Mouse (Mus musculus) embryonic facial prominence, embryonic 14.5 days (tissue): Measurements from ENCODE around the gene Mpp2. TPM values are rescaled to one million over a fixed set of nuclear protein-coding genes. Genes with fewer than 3 reads are reported as not detected.

Experiments
- ATAC-seq: fragments of 200-750 bp; cut with Nextera tagmentation; 2 replicates; pipeline ENCODE4 v1.8.0; 2017; ENCODE audit warnings: low read depth, moderate number of reproducible peaks, moderate TSS enrichment
- DNase-seq: peaks from one replicate; pipeline ENCODE4 v3.0.0-alpha.2; 2015; ENCODE audit warnings: low spot score
- H3K27ac ChIP-seq: fragments of 300-500 bp; sonication (generic); replicated peaks from 2 replicates; pipeline ENCODE4 v1.5.1; 2014; ENCODE audit warnings: low read depth, mild to moderate bottlenecking, low read length, moderate library complexity
- H3K27me3 ChIP-seq: fragments of 300-500 bp; sonication (generic); replicated peaks from 2 replicates; pipeline ENCODE4 v1.6.1; 2014; ENCODE audit warnings: low read length; ENCODE audit not compliant: control insufficient read depth, insufficient read depth
- H3K36me3 ChIP-seq: fragments of 300-500 bp; sonication (generic); 2 replicates; pipeline ENCODE4 v1.6.1; 2014; ENCODE audit warnings: low read length, mixed read lengths; ENCODE audit not compliant: control insufficient read depth, insufficient read depth
- H3K4me1 ChIP-seq: fragments of 300-500 bp; sonication (generic); 2 replicates; pipeline ENCODE4 v1.6.1; 2014; ENCODE audit warnings: antibody characterized with exemption, low read length; ENCODE audit not compliant: control insufficient read depth, insufficient read depth
- H3K4me2 ChIP-seq: fragments of 300-500 bp; sonication (generic); 2 replicates; pipeline ENCODE4 v1.6.1; 2014; ENCODE audit warnings: low read depth, mild to moderate bottlenecking, low read length, moderate library complexity, mixed read lengths
- H3K4me3 ChIP-seq: fragments of 300-500 bp; sonication (generic); 2 replicates; pipeline ENCODE4 v1.5.1; 2014; ENCODE audit warnings: low read depth, mild to moderate bottlenecking, low read length
- H3K9ac ChIP-seq: fragments of 300-500 bp; sonication (generic); 2 replicates; pipeline ENCODE4 v1.6.1; 2014; ENCODE audit warnings: low read depth, mild to moderate bottlenecking, low read length, moderate library complexity, mixed read lengths
- H3K9me3 ChIP-seq: fragments of 300-500 bp; sonication (generic); 2 replicates; pipeline ENCODE4 v1.6.1; 2016; ENCODE audit warnings: low read length; ENCODE audit not compliant: control insufficient read depth
- WGBS: fragments of 180-500 bp; shearing (Covaris S2); extraction: QIAGEN DNeasy Blood & Tissue Kit; methylation state at CpG from one replicate; pipeline ENCODE4 v1.1.7; 2014; 5-methylcytosine and 5-hydroxymethylcytosine counted together
- polyA plus RNA-seq: library from polyadenylated mRNA; unstranded; fragments of >200 nt; fragmentation: Nextera tagmentation; extraction: Ambion mirVana; gene quantifications from 2 replicates; pipeline ENCODE4 v1.2.1, GENCODE M21; 2014

The Mpp2 gene
- 7.6 and 8.4 TPM in 2 replicates for polyA plus RNA-seq

GRCm38 (mm10) chr11:102087931-102088898 is at the start of gene Mpp2:
Gene Mpp2, minus strand, starts transcription at chr11:102088515.
- Histone ChIP-seq H3K4me1 (0 out of 2 replicates have a peak, but pooled peaks cover 9% of the 10 kb centered on the region), H3K4me3 (peak within 1 kb of the TSS; percentile 62), H3K36me3 (peaks cover 3% of the 10 kb centered on the region; the same call in 1 of the 2 replicates), H3K9me3 (no peaks in the 10 kb centered on the region), H3K27ac (peak within 1 kb of the TSS; percentile 91), H3K9ac (peak within 1 kb of the TSS; percentile 72), H3K4me2 (peak within 1 kb of the TSS; percentile 72), H3K27me3 (no peaks in the 10 kb centered on the region)
- under 1% methylated on average over 39 of the region's 49 CpGs for WGBS
- ATAC-seq (peak; percentile 63), DNase-seq (peak; percentile 93)

- DNase-seq = no peak
- peaks cover 4% of the 10 kb centered on the region; the same call in 1 of the 2 replicates for H3K4me1 ChIP-seq
- H3K4me3 ChIP-seq = peak overlapping the region; percentile 29
- no peak overlapping the region for H3K27ac ChIP-seq
- H3K9ac ChIP-seq = peak overlapping the region; percentile 51
- WGBS = 43% methylated on average over 13 of the region's 13 CpGs
- H3K9me3 ChIP-seq = no peaks in the 10 kb centered on the region
- H3K36me3 ChIP-seq = no peaks in the 10 kb centered on the region
- no peaks in the 10 kb centered on the region for H3K27me3 ChIP-seq
- ATAC-seq = peak; percentile 24; the same call in 1 of the 2 replicates
- H3K4me2 ChIP-seq = peak overlapping the region; percentile 61
Observed at GRCm38 (mm10) chr11:102137625-102138446, 49.5 kb upstream of the Mpp2 start.

- H3K4me3 ChIP-seq = no peak overlapping the region
- H3K4me2 ChIP-seq = no peak overlapping the region
- no peaks in the 10 kb centered on the region for H3K9me3 ChIP-seq
- no peak overlapping the region; the same call in 1 of the 2 replicates for H3K9ac ChIP-seq
- no peaks in the 10 kb centered on the region for H3K36me3 ChIP-seq
- peaks cover 4% of the 10 kb centered on the region; the same call in 1 of the 2 replicates for H3K4me1 ChIP-seq
- no peak for ATAC-seq
- WGBS = 22% methylated on average over 4 of the region's 4 CpGs
- DNase-seq = peak; percentile 56
- H3K27ac ChIP-seq = no peak overlapping the region
- H3K27me3 ChIP-seq = no peaks in the 10 kb centered on the region
Observed at GRCm38 (mm10) chr11:102134516-102134915, 46.2 kb upstream of the Mpp2 start.

GRCm38 (mm10) chr11:102117386-102117785 is 29.1 kb upstream of the Mpp2 start:
- Histone ChIP-seq H3K27me3 (no peaks in the 10 kb centered on the region), H3K9ac (no peak overlapping the region), H3K4me1 (no peaks in the 10 kb centered on the region), H3K9me3 (no peaks in the 10 kb centered on the region), H3K36me3 (no peaks in the 10 kb centered on the region), H3K4me3 (no peak overlapping the region), H3K4me2 (no peak overlapping the region), H3K27ac (no peak overlapping the region)
- DNase-seq (no peak), ATAC-seq (no peak)
- WGBS = 82% methylated on average over 6 of the region's 6 CpGs

GRCm38 (mm10) chr11:102116241-102116640 is 27.9 kb upstream of the Mpp2 start:
- Histone ChIP-seq H3K9ac (no peak overlapping the region), H3K4me1 (no peaks in the 10 kb centered on the region), H3K4me2 (no peak overlapping the region), H3K36me3 (no peaks in the 10 kb centered on the region), H3K27ac (no peak overlapping the region), H3K27me3 (no peaks in the 10 kb centered on the region), H3K9me3 (no peaks in the 10 kb centered on the region), H3K4me3 (no peak overlapping the region)
- DNase-seq (no peak), ATAC-seq (no peak)
- 78% methylated on average over 8 of the region's 8 CpGs for WGBS

GRCm38 (mm10) chr11:102111576-102111975 is 23.3 kb upstream of the Mpp2 start:
- Histone ChIP-seq H3K9me3 (no peaks in the 10 kb centered on the region), H3K4me3 (no peak overlapping the region), H3K27me3 (peaks cover 28% of the 10 kb centered on the region), H3K9ac (no peak overlapping the region), H3K4me1 (no peaks in the 10 kb centered on the region), H3K4me2 (no peak overlapping the region), H3K27ac (no peak overlapping the region), H3K36me3 (no peaks in the 10 kb centered on the region)
- 70% methylated on average over 5 of the region's 5 CpGs for WGBS
- DNase-seq (no peak), ATAC-seq (no peak)

GRCm38 (mm10) chr11:102107732-102108131 is 19.4 kb upstream of the Mpp2 start, which contains the start of gene Pyy:
Gene Pyy, minus strand, starts transcription at chr11:102107832.
- no peak within 1 kb of the TSS for H3K27ac ChIP-seq
- H3K4me2 ChIP-seq = peak within 1 kb of the TSS; percentile 24
- H3K9me3 ChIP-seq = no peaks in the 10 kb centered on the region
- H3K4me3 ChIP-seq = peak within 1 kb of the TSS; percentile 11; the same call in 1 of the 2 replicates
- DNase-seq = no peak
- H3K9ac ChIP-seq = no peak within 1 kb of the TSS
- 9% methylated on average over 9 of the region's 9 CpGs for WGBS
- no peak for ATAC-seq
- no peaks in the 10 kb centered on the region for H3K4me1 ChIP-seq
- H3K27me3 ChIP-seq = peaks cover 56% of the 10 kb centered on the region
- H3K36me3 ChIP-seq = no peaks in the 10 kb centered on the region

- Histone ChIP-seq H3K9ac (no peak overlapping the region), H3K4me3 (peak overlapping the region; percentile 11; the same call in 1 of the 2 replicates), H3K27me3 (peaks cover 56% of the 10 kb centered on the region), H3K36me3 (no peaks in the 10 kb centered on the region), H3K27ac (no peak overlapping the region), H3K4me1 (no peaks in the 10 kb centered on the region), H3K9me3 (no peaks in the 10 kb centered on the region), H3K4me2 (peak overlapping the region; percentile 24)
- ATAC-seq (no peak), DNase-seq (no peak)
- under 1% methylated on average over 15 of the region's 21 CpGs for WGBS
Observed at GRCm38 (mm10) chr11:102106911-102107310, 18.6 kb upstream of the Mpp2 start.
